Mouse (Mus musculus): ENCODE measurements around the gene Med28.

DNA sequence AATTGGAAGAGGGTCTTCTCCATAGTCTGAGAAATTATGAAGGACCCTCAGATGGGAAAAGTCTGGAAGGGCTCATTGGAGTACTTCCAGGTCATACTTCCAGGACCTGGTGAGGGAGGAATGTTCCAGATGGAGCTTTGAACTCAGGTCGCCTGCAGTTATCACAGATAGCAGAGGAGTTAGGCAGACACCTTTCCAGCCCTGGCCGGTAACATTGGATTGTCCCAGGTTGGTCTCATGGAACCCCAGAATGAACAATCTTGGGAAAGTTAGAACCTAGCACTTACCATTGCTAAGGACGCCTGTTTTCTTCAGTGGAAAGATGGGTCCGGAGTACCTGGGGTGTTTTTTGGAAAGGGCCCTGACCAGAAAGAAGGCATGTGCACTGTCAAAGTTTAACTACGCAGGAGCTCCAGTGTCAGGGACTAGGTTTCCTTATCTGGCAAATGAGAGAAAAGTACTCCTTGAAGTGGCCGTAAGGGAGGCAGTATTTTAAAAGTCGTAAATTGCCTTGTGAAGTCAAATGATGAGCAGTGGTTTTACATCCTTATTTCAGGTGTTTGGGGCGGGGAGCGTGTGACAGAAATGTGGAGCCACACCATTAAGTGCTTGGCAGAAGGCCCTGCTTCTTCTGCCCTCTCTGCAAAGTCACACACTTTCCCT lies 25.8 kb upstream of the Med28 start:
- TF ChIP-seq GATA1 (IDR thresholded peaks at IDR 0.05; ENCODE audit: low read depth, low read length) = no peak
- no peak for TF ChIP-seq POLR2A (IDR thresholded peaks at IDR 0.05; ENCODE audit: control insufficient read depth in 1 of 2, insufficient read depth in 1 of 2, low read depth in 1 of 2, low read length in 2 of 2, poor library complexity in 1 of 2)
- no peak for TF ChIP-seq EP300 (IDR thresholded peaks at IDR 0.05; ENCODE audit: low read depth in 1 of 2, low read length in 2 of 2)
- no peak for TF ChIP-seq NELFE (IDR thresholded peaks at IDR 0.05; ENCODE audit: low read depth, low read length)
- no peak for TF ChIP-seq POLR2AphosphoS2 (IDR thresholded peaks at IDR 0.05; ENCODE audit: low read length)
- no peak for TF ChIP-seq CTCF (IDR thresholded peaks at IDR 0.05 in 2 of 3, conservative IDR thresholded peaks at IDR 0.05 in 1 of 3; ENCODE audit: control insufficient read depth in 1 of 3, insufficient read depth in 1 of 3, low read depth in 2 of 3, low read length in 3 of 3, poor library complexity in 1 of 3, severe bottlenecking in 1 of 3)
- no peak for TF ChIP-seq TAL1 (IDR thresholded peaks at IDR 0.05; ENCODE audit: low read length)
- no peak for TF ChIP-seq MYB (IDR thresholded peaks at IDR 0.05; ENCODE audit: low read depth, low read length)
- no peak for TF ChIP-seq ZNF384 (IDR thresholded peaks at IDR 0.05; ENCODE audit: low read depth, low read length)
- TF ChIP-seq MAFK (IDR thresholded peaks at IDR 0.05; ENCODE audit: borderline replicate concordance, low read depth, low read length) = no peak
- no peak for TF ChIP-seq ZKSCAN1 (IDR thresholded peaks at IDR 0.05; ENCODE audit: low read depth, low read length)
- no peak; the same call in 1 of the 2 replicates for TF ChIP-seq MAX (IDR thresholded peaks at IDR 0.05; ENCODE audit: low read length)
